Mouse (Mus musculus) mesoderm, embryonic 11.5 days (tissue): ENCODE measurements at regions not wholly inside any gene's neighbourhood (a gene's known extent, or its start where the extent isn't known, plus 50 kb on each side); places are given as distances from the start of the nearest gene placed in this dataset.
A peak's percentile ranks its signal among the peaks of the same experiment; 100 is the strongest.

Experiments
- DNase-seq: peaks from one replicate; pipeline ENCODE4 v3.0.0-alpha.2; 2012; ENCODE audit warnings: low read depth, low spot score

- no peak for DNase-seq
Measured at GRCm38 (mm10) chr11:114331579-114332150, 264.8 kb upstream of the Sdk2 start.

DNA sequence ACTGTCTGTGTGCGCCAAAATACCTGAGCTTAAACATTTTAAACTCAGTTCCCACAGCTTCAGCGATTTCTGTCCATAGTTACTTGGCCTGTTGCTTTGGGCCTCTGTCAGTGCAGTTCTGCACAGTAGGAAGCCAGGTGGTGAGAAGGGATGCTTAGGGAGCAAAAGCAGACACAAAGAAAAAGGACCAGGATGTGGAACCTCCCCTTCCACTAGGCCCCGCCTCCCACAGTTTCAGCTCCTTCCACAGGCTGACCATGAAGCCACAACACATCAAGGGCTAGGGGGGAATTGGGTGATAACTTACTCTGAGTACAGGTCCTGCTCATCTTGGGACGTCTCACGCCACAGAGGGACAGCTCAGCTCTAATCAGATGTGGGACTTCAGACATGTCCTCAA, 263.5 kb upstream of the Sdk2 start:
- no peak for DNase-seq

GRCm38 (mm10) chr11:114322627-114323026, 255.8 kb upstream of the Sdk2 start:
- DNase-seq: no peak

DNA sequence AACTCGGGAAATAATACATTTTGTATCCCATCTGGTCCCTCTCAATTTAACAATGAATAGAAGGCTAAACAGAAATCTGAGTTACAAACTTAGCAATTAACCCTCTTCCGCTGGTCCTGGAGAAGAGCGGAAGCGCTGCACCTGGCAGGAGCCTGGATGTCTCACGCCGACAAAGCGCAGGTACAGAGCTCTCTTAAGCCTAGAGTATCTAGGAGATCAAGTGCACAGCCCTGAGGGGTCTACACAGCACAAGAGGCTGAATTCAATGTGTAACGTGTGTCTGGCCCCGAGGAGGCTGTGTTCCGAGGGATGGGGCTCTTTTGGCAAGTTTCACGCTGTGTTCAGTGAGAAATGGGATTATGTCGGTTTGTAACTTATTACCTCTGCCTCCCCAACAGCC, 255.1 kb upstream of the Sdk2 start:
- DNase-seq: no peak

DNA sequence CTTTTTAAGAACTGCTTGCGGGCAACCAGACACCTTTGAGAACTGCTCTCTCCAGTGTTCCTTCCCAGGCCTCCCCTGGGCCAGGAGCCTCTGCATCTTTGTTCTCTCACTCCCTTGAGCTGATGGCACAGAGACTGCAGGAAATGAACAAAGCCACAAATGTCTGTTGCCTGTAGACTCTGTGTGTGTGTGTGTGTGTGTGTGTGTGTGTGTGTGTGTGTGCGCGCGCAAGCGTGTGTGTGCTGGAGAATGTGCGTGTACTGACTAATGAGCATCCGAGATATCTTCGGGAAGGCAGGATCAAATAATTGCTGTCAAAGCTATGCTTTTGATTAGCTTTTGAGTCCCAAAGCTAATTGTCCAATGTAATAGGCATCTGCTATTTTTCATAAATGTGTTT, 254.7 kb upstream of the Sdk2 start:
- no peak for DNase-seq

DNA sequence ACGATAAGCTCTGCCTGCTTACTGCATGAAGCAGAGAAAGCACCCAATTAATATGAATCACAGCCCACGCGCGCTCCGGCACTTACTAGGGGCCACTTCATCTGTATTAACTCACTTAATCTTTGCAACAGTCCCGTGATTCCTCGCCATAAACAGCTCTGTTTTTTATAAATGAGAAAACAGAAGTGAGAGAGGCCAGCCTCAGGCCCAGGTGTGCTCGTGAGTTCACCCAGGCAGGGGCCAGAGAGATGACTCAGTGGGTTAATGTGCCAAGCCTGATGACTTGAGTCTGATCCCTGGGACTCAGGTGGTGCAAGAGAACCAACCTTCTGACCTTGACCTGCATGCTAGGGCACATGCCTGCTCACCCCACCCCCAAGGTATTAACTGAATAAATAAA, 248.4 kb upstream of the Sdk2 start:
- DNase-seq: no peak

DNA sequence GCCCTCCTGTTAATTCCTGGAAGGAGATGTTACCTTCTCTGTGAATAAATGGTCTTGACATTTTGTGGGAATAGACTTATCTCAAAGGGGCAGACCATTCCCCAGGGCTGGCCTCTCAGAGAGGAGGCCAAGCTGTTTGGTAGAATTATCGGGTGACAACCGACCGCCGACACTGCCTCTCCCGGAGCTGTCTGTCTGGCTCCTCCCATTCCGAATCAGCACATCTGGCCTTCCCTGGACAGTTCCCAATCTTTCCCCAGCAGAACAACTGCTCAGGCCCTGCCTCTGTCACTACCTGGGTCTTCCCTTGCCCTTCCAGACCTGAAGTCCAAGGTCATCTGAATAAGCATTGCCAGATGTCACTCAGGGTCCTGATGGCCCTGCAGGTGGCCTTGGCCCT, 246.8 kb upstream of the Sdk2 start:
- DNase-seq: no peak

DNA sequence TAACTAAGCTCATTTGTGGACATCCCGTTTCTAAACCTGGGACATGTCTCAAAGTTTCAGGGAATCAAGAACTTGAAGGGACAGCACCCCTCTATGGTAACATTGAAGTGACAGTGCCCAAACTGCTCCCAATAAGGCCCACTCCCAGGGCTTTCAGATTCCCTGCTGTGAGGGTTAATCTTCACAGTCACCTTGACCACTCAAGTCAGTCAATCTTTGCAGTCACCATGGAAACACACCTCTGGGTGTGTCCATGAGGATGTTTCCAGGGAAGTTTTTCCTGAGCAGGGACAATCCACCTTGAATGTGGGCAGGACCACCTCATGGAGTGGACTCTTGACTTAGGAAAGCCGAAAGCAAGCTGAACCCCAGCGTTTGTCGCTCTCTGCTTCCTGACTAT, 244.8 kb upstream of the Sdk2 start:
- DNase-seq: no peak

DNA sequence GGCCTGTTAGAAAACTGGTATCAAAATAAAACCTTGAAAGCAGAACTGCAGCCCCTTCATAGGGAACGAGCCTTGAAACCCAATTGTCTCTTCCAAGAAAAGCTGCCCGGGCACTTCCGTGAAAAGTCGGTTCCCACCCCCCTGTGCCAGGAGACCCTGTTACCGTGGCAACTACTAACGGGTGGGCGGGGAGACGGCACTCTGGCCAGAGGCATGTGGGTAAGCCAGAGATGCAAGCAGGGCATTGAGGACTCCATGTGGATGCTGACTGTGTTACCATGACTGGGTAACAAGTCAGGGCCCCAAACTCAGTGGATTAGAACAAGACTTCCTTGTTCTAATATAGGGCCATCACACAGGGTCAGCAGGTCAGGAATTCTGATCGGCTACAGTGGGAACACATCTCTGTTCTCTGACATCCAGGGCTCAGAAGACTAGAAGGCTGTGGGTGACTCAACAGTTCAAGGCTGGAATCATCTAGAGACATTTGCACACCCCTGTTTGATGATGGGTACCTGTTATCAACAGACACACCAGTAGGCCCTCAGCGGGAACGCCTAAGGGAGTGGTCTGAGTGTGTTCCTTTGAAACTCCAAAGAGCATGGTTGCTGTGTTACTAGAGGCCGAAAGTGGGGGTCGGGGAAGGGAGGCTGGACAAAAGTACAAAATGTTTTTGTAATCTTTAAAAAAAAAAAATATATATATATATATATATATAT, 236.9 kb upstream of the Sdk2 start:
- peak; percentile 62 for DNase-seq

DNA sequence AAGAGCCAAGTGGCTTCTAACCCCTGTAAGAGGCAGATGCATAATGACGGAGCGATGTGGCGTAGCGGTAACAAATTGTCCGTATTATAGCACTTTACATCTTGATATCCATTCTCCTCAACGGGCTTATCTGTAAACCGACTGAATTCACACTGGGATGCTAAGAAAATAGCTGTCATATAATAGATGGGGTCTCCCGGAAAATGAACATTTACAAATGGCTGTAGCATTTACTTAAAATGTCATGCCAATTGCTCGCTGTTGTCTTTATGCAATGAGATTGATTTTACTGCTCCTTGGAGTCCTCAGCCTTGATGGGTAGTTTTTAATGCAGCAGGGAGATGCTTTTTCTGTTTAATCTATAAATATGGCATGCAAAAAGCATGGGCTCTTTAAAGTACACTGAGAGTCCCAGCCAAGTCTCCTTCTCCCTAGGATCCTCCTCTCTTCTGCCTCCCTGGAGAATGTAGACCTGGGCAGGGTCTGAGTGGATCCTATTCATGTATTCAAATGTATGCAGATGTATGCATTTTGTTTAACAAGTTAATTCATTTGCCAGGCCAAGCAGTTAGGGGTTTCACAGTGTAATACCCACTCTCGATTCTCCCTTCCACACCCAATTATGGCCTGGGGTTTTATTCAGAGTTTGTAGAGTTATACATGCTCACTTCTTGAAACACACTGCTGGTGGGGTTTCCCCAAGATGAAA, 233.9 kb upstream of the Sdk2 start:
- no peak for DNase-seq

GRCm38 (mm10) chr11:114296816-114297334, 230.0 kb upstream of the Sdk2 start:
- DNase-seq: no peak

DNA sequence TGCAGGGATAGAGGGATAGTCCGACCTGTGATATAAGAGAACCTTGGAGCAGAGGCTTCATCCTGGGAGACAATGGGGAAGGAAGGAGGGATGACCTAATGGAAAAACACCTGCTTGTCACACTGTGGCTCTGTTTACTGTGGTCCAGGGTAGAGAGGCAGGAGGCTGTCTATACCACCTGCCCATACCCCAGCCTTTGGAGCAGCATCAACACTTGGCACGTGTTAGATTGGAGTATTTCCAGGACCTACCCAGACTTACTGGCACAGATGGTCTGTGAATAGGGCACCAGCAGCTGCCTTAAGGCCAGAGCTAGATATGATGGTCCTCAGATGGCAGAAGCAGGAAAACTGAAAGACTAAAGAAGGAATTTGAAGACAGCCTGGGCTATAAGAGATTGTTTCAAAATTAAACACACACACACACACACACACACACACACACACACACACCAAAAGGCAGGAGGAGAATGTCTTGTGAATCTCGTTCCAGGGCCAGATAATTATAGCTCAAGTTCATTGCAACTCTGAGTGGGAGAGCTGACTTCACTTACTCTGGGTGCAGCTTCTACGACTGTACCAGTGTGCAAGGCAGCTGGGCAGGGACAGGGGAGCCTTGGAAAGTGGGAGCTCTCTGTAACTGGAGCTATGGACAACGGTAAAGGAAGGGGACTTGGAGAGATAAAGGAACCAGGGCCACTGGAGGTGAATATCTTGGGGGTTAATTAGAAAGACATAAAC, 227.8 kb upstream of the Sdk2 start:
- DNase-seq: no peak

- DNase-seq: no peak
Measured at GRCm38 (mm10) chr11:114291258-114291657, 224.4 kb upstream of the Sdk2 start.

DNA sequence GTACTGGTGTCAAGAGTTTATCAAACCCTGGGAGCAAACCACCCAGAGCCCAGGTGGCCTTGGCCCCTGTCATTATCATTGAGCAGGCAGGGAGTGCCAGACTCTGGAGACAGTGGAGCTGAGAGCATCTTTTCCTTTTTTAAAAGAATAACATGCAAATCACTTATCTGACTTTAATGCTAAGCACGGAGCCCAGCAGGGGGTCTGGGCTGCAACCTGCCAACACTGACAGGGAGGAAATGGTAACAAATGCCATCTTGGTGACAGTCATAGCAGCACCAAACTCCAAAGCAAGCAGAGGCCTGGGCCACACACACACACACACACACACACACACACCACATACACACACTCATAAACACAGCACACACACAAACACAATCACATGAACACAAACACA, 223.1 kb upstream of the Sdk2 start:
- no peak for DNase-seq

DNA sequence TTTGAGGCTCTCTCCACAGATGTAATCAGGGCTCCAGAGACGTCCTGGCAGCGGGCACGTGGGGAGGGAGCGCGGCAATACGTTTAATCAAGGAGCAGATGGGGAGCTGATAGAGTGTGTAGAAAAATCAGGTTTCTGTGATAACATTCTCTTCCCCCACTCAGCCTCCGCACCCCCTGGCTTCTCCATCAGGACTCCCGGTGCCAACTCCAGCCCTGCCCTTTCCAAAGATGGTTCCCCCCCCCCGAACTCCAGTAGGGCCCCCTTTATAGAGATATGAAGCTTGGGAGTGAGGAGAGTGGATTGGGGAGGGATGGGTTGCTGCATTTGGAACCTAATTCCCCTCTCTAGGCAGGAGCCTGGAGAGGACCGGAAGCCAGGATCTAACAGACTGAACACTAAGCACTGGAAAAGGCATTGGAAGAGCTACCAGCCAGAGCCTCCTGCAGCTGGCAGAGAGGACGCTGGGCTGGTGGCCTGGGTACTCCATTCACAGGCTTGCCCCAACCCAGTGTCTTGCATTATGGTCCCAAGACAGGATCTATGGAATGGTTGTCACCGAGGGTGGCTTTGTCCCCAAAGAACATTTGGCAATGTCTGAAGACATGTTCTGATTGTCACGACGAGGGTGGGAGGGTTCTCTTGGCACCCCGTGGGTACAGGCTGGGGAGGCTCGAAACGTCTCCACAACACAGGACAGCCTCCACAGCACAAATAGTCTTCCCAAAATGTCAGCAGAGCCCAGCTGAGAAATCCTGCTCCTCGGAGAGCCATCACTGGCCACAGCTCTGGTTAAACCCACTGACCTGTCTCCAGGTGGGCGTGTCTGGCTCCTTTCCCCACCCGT, 218.2 kb upstream of the Sdk2 start:
- no peak for DNase-seq

DNA sequence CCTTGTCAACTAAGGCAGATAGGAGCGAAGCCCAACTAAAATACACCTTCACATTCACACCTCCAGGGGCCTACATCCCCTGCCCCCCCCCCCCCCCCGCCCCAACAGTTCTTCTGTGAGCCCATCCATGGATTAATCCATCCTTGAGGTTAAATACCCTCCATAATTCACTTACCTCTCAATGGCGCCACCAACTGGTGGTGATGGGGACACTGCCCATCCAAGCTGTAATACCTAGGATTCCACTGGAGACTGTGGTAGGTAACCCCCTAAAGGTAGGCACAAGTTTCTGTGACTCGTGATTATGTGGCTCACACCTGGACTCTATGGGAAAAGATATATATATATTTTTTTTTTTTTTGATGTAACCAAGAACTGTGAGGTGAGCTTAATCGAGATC, 216.4 kb upstream of the Sdk2 start:
- DNase-seq: peak; percentile 44

- DNase-seq: no peak
Measured at GRCm38 (mm10) chr11:114282566-114282965, 215.7 kb upstream of the Sdk2 start.

DNA sequence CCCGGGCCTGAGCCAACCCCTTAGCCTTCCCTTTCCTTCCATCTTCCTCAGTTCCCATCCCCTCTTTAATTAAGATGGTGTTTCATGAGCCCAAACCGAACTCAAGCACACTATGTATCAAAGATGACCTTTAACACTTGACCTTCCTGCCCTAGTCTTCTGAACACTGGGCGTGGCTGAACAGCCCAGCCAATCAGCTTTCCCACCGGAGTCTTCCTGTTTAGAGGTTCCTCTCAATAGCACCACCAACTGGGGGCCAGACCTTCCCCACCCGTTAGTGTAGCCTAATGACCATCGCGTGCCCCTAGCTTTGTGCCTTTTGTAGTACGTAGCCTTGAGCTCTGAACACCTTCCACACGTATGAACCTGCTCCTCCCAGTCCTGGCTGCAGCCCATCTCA, 215.0 kb upstream of the Sdk2 start:
- no peak for DNase-seq

DNA sequence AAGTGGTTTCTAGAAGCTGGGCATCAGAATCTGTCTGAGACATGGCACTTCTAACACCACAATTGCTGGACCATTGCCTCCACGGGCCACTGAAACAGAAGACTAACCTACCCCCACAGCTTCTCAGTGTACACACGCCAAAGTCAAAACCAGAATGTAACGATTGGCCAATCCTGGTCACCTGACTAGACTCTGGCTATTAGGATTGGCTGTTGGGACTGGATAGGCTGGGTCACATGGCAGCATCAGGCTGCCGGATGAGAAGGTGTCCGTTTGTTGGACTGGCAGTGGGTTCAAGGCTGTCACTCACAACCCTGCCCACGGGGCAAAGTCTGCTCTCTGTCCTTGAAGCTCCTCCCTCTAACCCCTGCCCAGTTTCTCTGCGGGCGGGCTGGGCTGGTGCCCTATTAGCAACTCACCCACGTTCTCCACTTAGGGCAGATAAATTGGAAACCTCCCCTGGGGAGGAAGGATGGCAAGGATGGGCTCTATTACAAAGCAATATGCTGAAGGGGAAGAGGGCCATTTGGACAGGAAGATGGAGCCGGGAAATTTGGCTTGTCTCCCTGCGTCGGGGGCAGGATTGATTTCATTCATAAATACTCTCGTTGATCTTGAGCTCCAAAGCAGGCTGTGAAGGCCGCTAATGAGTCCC, 214.3 kb upstream of the Sdk2 start:
- DNase-seq: no peak

DNA sequence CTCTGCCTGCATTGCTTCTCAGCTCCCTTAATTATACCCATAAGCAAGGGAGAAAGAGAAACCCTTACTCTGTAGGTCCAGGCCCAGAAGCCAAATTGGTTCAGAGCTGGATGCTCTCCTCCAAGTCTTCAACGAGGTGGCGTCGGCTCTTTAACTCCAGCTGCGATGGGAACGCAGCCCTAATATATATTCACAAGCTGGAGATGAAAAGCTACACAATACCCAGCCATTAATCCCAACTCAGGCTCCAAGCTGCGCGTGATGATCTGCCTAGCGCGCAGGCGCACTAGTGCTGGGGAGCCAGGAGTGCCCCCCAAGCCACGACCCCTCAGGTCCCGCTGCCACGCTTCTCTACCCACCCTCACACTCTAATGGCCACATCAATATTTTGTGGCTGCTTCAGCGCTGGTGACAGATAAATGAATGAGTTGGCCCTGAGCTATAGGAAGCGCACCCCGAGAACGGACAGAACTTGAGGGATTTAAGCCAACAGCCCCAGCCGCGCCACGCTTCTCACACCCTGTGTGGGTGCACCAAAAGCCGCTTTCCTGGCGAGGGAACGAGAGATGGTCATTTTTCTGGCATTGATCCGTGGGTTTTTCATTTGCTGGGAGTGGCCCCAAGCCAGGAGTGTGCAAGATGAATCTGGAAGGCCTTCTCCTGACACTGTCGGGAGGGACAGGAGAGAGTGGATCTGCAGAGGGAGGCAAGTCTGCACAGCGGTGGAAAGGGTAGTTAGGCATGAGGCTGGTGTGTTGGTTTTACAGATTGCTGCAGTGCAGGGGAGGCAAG, 210.9 kb upstream of the Sdk2 start:
- DNase-seq: no peak
